Mouse (Mus musculus) liver, postnatal 0 days (tissue): Measurements from ENCODE around the gene Cfap77.

Experiments used
- CTCF ChIP-seq: sonication (generic); IDR thresholded peaks from 2 replicates; pipeline ENCODE4 v1.5.1; 2016; ENCODE audit warnings: antibody characterized with exemption, low read depth
- EP300 ChIP-seq: IDR thresholded peaks from 2 replicates; pipeline ENCODE4 v1.6.1; 2016; ENCODE audit warnings: antibody characterized with exemption, low read depth, mild to moderate bottlenecking

GRCm38 (mm10) chr2:28915768-28916512, 138.9 kb downstream of the Cfap77 start:
- no peak for TF ChIP-seq CTCF
- no peak for TF ChIP-seq EP300
